Mouse (Mus musculus): Measurements from ENCODE around the gene Aig1.

GRCm38 (mm10) chr10:13702688-13703087 is 166.1 kb downstream of the Aig1 start:
- TF ChIP-seq POLR2A (IDR thresholded peaks at IDR 0.05; ENCODE audit: low read depth, low read length) (no peak), CTCF (IDR thresholded peaks at IDR 0.05; ENCODE audit: borderline replicate concordance, insufficient read depth, low read length) (no peak)

Data from embryonic fibroblast, embryonic 13.5 days (primary cell).